Mouse (Mus musculus): ENCODE measurements around the gene St5.

DNA sequence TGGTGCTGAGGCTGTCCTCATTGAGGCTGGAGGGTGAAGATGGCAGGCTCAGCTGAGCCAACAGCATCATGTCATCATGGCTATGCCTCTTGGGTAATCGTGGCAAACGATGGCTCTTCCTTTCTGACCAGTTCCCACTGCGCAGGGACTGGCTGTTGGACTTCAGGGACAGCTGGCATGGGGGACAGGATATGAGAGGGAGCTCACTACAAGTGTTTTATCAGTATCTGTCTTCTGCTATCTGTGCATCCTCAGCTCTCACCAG lies 161.1 kb downstream of the St5 start:
- no peak for TF ChIP-seq POLR2A (IDR thresholded peaks at IDR 0.05; ENCODE audit: low read depth, low read length)
- no peak for TF ChIP-seq CTCF (IDR thresholded peaks at IDR 0.05; ENCODE audit: extremely low read depth, insufficient read depth, insufficient read length, insufficient replicate concordance)

Measured in spleen, adult 2 months (tissue).